Mouse (Mus musculus): ENCODE results near the gene Spsb1.

DNA sequence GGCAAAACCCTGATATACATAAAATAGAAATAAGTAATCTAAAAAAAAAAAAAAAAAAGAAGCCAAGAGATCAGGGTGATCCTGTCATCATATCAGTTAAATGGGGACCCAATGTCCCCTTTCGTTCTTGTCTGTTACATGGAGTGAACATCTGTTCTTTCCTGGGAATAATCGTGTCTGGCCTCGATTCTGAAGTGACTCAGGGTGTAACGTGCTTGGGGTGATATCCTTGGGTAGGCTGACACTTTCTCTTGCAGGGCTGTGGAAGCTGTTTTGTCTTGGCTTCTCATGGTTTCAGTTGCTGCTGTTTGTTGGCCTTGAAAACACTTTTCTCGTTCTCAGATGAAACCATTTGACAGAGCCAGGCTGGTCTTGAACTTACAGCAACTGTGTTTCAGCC, 105.8 kb downstream of the Spsb1 start:
- TF ChIP-seq POLR2A (IDR thresholded peaks at IDR 0.05; ENCODE audit: low read depth, low read length): no peak
- no peak for TF ChIP-seq CTCF (conservative IDR thresholded peaks at IDR 0.05 in 1 of 2, IDR thresholded peaks at IDR 0.05 in 1 of 2; ENCODE audit: low read depth in 2 of 2, low read length in 2 of 2)
- no peak for TF ChIP-seq ZNF384 (IDR thresholded peaks at IDR 0.05; ENCODE audit: low read depth, low read length)
- TF ChIP-seq NRF1 (IDR thresholded peaks at IDR 0.05; ENCODE audit: low read depth, low read length): no peak
- no peak for TF ChIP-seq POLR2AphosphoS2 (IDR thresholded peaks at IDR 0.05; ENCODE audit: low read depth, low read length)
- no peak for TF ChIP-seq E2F4 (IDR thresholded peaks at IDR 0.05; ENCODE audit: insufficient replicate concordance, low read depth, low read length)
- no peak for TF ChIP-seq IRF4 (IDR thresholded peaks at IDR 0.05; ENCODE audit: low read depth, low read length)
- TF ChIP-seq USF1 (IDR thresholded peaks at IDR 0.05; ENCODE audit: low read depth, low read length): no peak
- no peak for TF ChIP-seq MYC (IDR thresholded peaks at IDR 0.05; ENCODE audit: low read depth, low read length)
- TF ChIP-seq TCF12 (IDR thresholded peaks at IDR 0.05; ENCODE audit: low read depth, low read length): no peak
- no peak for TF ChIP-seq EP300 (IDR thresholded peaks at IDR 0.05; ENCODE audit: low read length)
- TF ChIP-seq MAX (IDR thresholded peaks at IDR 0.05; ENCODE audit: low read length): no peak
- no peak for TF ChIP-seq SIN3A (IDR thresholded peaks at IDR 0.05; ENCODE audit: low read length)
